Comparison of ENCODE assay signal across 9 mouse cellular contexts in the genomic region with DNA sequence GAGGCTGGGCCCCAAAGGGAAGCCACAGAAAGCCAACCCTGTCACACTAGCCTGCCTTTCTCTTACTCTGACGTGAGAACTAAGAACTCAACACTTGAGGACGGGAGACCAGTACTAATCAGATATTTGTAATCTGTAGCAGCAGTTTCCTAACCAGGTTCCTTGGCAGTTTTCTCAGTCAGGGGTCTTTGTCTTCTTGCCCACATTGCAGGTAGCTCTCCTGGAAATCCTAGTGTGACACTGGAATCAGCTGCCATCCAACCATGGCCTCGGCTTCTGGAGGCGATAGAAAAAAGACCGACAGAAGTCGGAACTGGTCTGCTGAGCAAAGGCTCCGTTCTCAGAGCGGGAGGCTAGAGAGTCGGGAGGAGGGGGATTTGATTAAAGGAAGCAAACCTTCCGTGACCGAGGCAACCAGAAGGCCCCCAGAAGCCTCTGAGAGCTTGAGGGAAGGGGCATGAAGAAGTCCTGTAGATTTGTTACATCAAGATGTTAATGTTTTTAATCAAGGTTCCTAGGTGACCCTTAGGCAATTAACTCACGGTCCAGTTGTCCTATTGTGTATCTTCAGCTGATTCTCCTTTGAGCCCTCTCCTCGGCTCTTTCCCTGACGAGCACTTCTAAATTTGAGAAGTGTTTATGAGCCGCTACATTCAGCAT.
DNase-seq lines count a peak whose midpoint lies in the region; ATAC-seq lines count a peak whose summit lies in the region.
"Had no signal": no experiment of that assay in that cellular context is flagged by ENCODE, and none has a peak within 500 bp of the region (broad histone marks: within the 10 kb centered on the region; RNA-seq: fewer than 3 reads in every experiment).

No protein-coding gene starts in this region.

- H3K27ac ChIP-seq in embryonic facial prominence, embryonic 12.5 days: no peak overlapping the region
- peak overlapping the region; percentile 61 for H3K27ac ChIP-seq in hindbrain, embryonic 13.5 days
- no peak overlapping the region for H3K27ac ChIP-seq in neural tube, embryonic 11.5 days (ENCODE audit: low read depth, low read length)
- H3K27ac ChIP-seq: liver, embryonic 15.5 days had no signal

- peak overlapping the region; percentile 37 for H3K4me2 ChIP-seq in embryonic facial prominence, embryonic 12.5 days (replicated peaks)
- peak overlapping the region; percentile 55 for H3K4me2 ChIP-seq in hindbrain, embryonic 13.5 days
- H3K4me2 ChIP-seq in neural tube, embryonic 11.5 days (ENCODE audit: low read depth): peak overlapping the region; percentile 27
- H3K4me2 ChIP-seq: liver, embryonic 15.5 days had no signal

- WGBS in embryonic facial prominence, embryonic 12.5 days: 8% methylated on average over 15 of the region's 15 CpGs
- 2% methylated on average over 15 of the region's 15 CpGs for WGBS in hindbrain, embryonic 13.5 days
- WGBS in neural tube, embryonic 11.5 days: 13% methylated on average over 15 of the region's 15 CpGs

- H3K27me3 ChIP-seq in embryonic facial prominence, embryonic 12.5 days: no peaks in the 10 kb centered on the region; the same call in 1 of the 2 replicates
- no peaks in the 10 kb centered on the region for H3K27me3 ChIP-seq in hindbrain, embryonic 13.5 days
- H3K27me3 ChIP-seq in neural tube, embryonic 11.5 days (ENCODE audit: control insufficient read depth, insufficient read depth, low read length): no peaks in the 10 kb centered on the region
- H3K27me3 ChIP-seq: liver, embryonic 15.5 days had no signal

- DNase-seq in left cerebral cortex, postnatal 4 days: peak; percentile 33
- DNase-seq in left cerebral cortex, adult 11 months (ENCODE audit: low spot score): no peak
- peak; percentile 54 for DNase-seq in neural tube, embryonic 11.5 days (ENCODE audit: low spot score)
- no peak for DNase-seq in urinary bladder, postnatal 10 days (ENCODE audit: low spot score)
- no peak for DNase-seq in left cerebral cortex, adult 18-20 months (ENCODE audit: low spot score in 2 of 2)

- H3K36me3 ChIP-seq in embryonic facial prominence, embryonic 12.5 days: no peaks in the 10 kb centered on the region
- no peaks in the 10 kb centered on the region for H3K36me3 ChIP-seq in hindbrain, embryonic 13.5 days
- H3K36me3 ChIP-seq in neural tube, embryonic 11.5 days (ENCODE audit: control insufficient read depth, insufficient read depth, low read length): no peaks in the 10 kb centered on the region
- H3K36me3 ChIP-seq: liver, embryonic 15.5 days had no signal

- ATAC-seq in embryonic facial prominence, embryonic 12.5 days (ENCODE audit: insufficient number of reproducible peaks, insufficient read depth, low FRiP score, low TSS enrichment): no peak
- ATAC-seq in hindbrain, embryonic 13.5 days (ENCODE audit: low FRiP score): peak; percentile 84
- ATAC-seq in neural tube, embryonic 11.5 days (ENCODE audit: insufficient read depth, low FRiP score, low TSS enrichment): peak; percentile 83

- H3K4me1 ChIP-seq in embryonic facial prominence, embryonic 12.5 days: peaks cover 11% of the 10 kb centered on the region; the same call in 1 of the 2 replicates
- H3K4me1 ChIP-seq in hindbrain, embryonic 13.5 days (replicated peaks): peaks cover 16% of the 10 kb centered on the region
- H3K4me1 ChIP-seq in neural tube, embryonic 11.5 days (ENCODE audit: control insufficient read depth, insufficient read depth, low read length): no peaks in the 10 kb centered on the region
- H3K4me1 ChIP-seq: liver, embryonic 15.5 days had no signal

- no peaks in the 10 kb centered on the region for H3K9me3 ChIP-seq in embryonic facial prominence, embryonic 12.5 days
- H3K9me3 ChIP-seq in hindbrain, embryonic 13.5 days: no peaks in the 10 kb centered on the region
- no peaks in the 10 kb centered on the region for H3K9me3 ChIP-seq in neural tube, embryonic 11.5 days (ENCODE audit: control insufficient read depth, low read length)
- H3K9me3 ChIP-seq: liver, embryonic 15.5 days had no signal

- peak overlapping the region; percentile 12; the same call in 1 of the 2 replicates for H3K4me3 ChIP-seq in embryonic facial prominence, embryonic 12.5 days
- H3K4me3 ChIP-seq in hindbrain, embryonic 13.5 days: peak overlapping the region; percentile 29
- H3K4me3 ChIP-seq in neural tube, embryonic 11.5 days (ENCODE audit: low read depth, low read length): no peak overlapping the region
- H3K4me3 ChIP-seq: erythroblast, embryonic 14.5 days; liver, embryonic 15.5 days had no signal

- intact Hi-C loops in left cerebral cortex, postnatal 4 days (cut with DNase I): no loop called here

- no peak overlapping the region for H3K9ac ChIP-seq in embryonic facial prominence, embryonic 12.5 days
- peak overlapping the region; percentile 49 for H3K9ac ChIP-seq in hindbrain, embryonic 13.5 days
- H3K9ac ChIP-seq in neural tube, embryonic 11.5 days (ENCODE audit: low read length): no peak overlapping the region
- H3K9ac ChIP-seq: liver, embryonic 15.5 days had no signal

Comparison
In these comparisons a context has a peak if more than half of its experiments do, and no peak if none do; other contexts are left out.
1. DNase-seq: peak in left cerebral cortex, postnatal 4 days (single experiment) and neural tube, embryonic 11.5 days (single experiment); none in left cerebral cortex, adult 11 months (single experiment), urinary bladder, postnatal 10 days (single experiment) and left cerebral cortex, adult 18-20 months (0 of 2).
2. Peak in every context shown above with its lines, with median percentiles within 50 percentile points of each other: H3K4me2 ChIP-seq.